ENCODE assay signal across 10 mouse cellular contexts in genomic region chr16:43549425-43550089, GRCm38 (mm10).
DNase-seq lines count a peak whose midpoint lies in the region; ATAC-seq and TF ChIP-seq lines count a peak whose summit lies in the region.
"Had no signal": no experiment of that assay in that cellular context is flagged by ENCODE, and none has a peak within 500 bp of the region (broad histone marks: within the 10 kb centered on the region; RNA-seq: fewer than 3 reads in every experiment).

No protein-coding gene starts in this region.

- no peaks in the 10 kb centered on the region for H3K9me3 ChIP-seq in liver, postnatal 0 days (ENCODE audit: low read length)
- H3K9me3 ChIP-seq in liver, embryonic 12.5 days (replicated peaks), result no peaks in the 10 kb centered on the region
- H3K9me3 ChIP-seq in forebrain, embryonic 14.5 days (replicated peaks; ENCODE audit: control insufficient read depth, low read length), result no peaks in the 10 kb centered on the region
- H3K9me3 ChIP-seq in hindbrain, embryonic 16.5 days (ENCODE audit: control insufficient read depth, low read length), result no peaks in the 10 kb centered on the region
- no peaks in the 10 kb centered on the region for H3K9me3 ChIP-seq in neural tube, embryonic 15.5 days (replicated peaks)
- H3K9me3 ChIP-seq: limb, embryonic 13.5 days had no signal

- peak overlapping the region; percentile 77 for H3K27ac ChIP-seq in liver, postnatal 0 days (ENCODE audit: low read depth)
- H3K27ac ChIP-seq in liver, embryonic 12.5 days, result no peak overlapping the region
- H3K27ac ChIP-seq in forebrain, embryonic 14.5 days (ENCODE audit: low read depth, low read length), result no peak overlapping the region
- H3K27ac ChIP-seq in hindbrain, embryonic 16.5 days (ENCODE audit: low read depth, low read length), result peak overlapping the region; percentile 51; the same call in 1 of the 2 replicates
- no peak overlapping the region; the same call in 1 of the 2 replicates for H3K27ac ChIP-seq in neural tube, embryonic 15.5 days (replicated peaks)
- H3K27ac ChIP-seq: limb, embryonic 13.5 days had no signal

- H3K4me1 ChIP-seq in liver, postnatal 0 days (ENCODE audit: insufficient read depth), result peaks cover 28% of the 10 kb centered on the region
- H3K4me1 ChIP-seq in liver, embryonic 12.5 days, result peaks cover 5% of the 10 kb centered on the region; the same call in 1 of the 2 replicates
- H3K4me1 ChIP-seq in forebrain, embryonic 14.5 days (ENCODE audit: control insufficient read depth, insufficient read depth, low read length), result peaks cover 40% of the 10 kb centered on the region
- H3K4me1 ChIP-seq in hindbrain, embryonic 16.5 days (ENCODE audit: control insufficient read depth, insufficient read depth, low read depth, low read length), result peaks cover 14% of the 10 kb centered on the region
- H3K4me1 ChIP-seq in neural tube, embryonic 15.5 days, result peaks cover 35% of the 10 kb centered on the region

- peak overlapping the region; percentile 14; the same call in 1 of the 2 replicates for H3K4me2 ChIP-seq in liver, postnatal 0 days (ENCODE audit: low read depth, low read length)
- H3K4me2 ChIP-seq in liver, embryonic 12.5 days, result no peak overlapping the region
- no peak overlapping the region for H3K4me2 ChIP-seq in forebrain, embryonic 14.5 days (ENCODE audit: low read length)
- H3K4me2 ChIP-seq in hindbrain, embryonic 16.5 days (ENCODE audit: low read length), result no peak overlapping the region
- no peak overlapping the region for H3K4me2 ChIP-seq in neural tube, embryonic 15.5 days
- H3K4me2 ChIP-seq: limb, embryonic 13.5 days had no signal

- no peak for TF ChIP-seq EP300 in liver, postnatal 0 days (IDR thresholded peaks at IDR 0.05; ENCODE audit: low read depth)

- peak; percentile 33 for ATAC-seq in liver, postnatal 0 days
- no peak for ATAC-seq in liver, embryonic 12.5 days
- 0 out of 2 replicates have a peak, but pooled peaks have one; percentile 38 for ATAC-seq in forebrain, embryonic 14.5 days
- ATAC-seq in hindbrain, embryonic 16.5 days, result peak; percentile 63; the same call in 1 of the 2 replicates
- ATAC-seq in neural tube, embryonic 15.5 days (ENCODE audit: low FRiP score), result peak; percentile 57; the same call in 1 of the 2 replicates
- no peak for ATAC-seq in megakaryocyte-erythroid progenitor cell, adult 5-6 weeks (replicated peaks; ENCODE audit: low FRiP score, low TSS enrichment, poor library complexity, severe bottlenecking)

- no peaks in the 10 kb centered on the region for H3K36me3 ChIP-seq in liver, postnatal 0 days (replicated peaks; ENCODE audit: insufficient read depth, low read length)
- H3K36me3 ChIP-seq in liver, embryonic 12.5 days, result no peaks in the 10 kb centered on the region
- no peaks in the 10 kb centered on the region for H3K36me3 ChIP-seq in forebrain, embryonic 14.5 days (ENCODE audit: control insufficient read depth, insufficient read depth, low read length)
- H3K36me3 ChIP-seq in hindbrain, embryonic 16.5 days (ENCODE audit: control insufficient read depth, insufficient read depth, low read length), result no peaks in the 10 kb centered on the region
- H3K36me3 ChIP-seq in neural tube, embryonic 15.5 days, result no peaks in the 10 kb centered on the region
- H3K36me3 ChIP-seq: limb, embryonic 13.5 days had no signal

- 49% methylated on average over 9 of the region's 9 CpGs for WGBS in liver, postnatal 0 days (ENCODE audit: insufficient replicate concordance)
- WGBS in liver, embryonic 12.5 days (ENCODE audit: insufficient replicate concordance), result 53% methylated on average over 9 of the region's 9 CpGs
- 38% methylated on average over 9 of the region's 9 CpGs for WGBS in forebrain, embryonic 14.5 days
- 40% methylated on average over 9 of the region's 9 CpGs for WGBS in hindbrain, embryonic 16.5 days
- WGBS in neural tube, embryonic 15.5 days, result 47% methylated on average over 9 of the region's 9 CpGs

- H3K27me3 ChIP-seq in liver, postnatal 0 days (ENCODE audit: insufficient read depth, low read length), result no peaks in the 10 kb centered on the region
- no peaks in the 10 kb centered on the region for H3K27me3 ChIP-seq in liver, embryonic 12.5 days (replicated peaks)
- H3K27me3 ChIP-seq in forebrain, embryonic 14.5 days (replicated peaks; ENCODE audit: control insufficient read depth, insufficient read depth, low read length), result no peaks in the 10 kb centered on the region
- H3K27me3 ChIP-seq in hindbrain, embryonic 16.5 days (replicated peaks; ENCODE audit: control insufficient read depth, insufficient read depth, low read length), result no peaks in the 10 kb centered on the region
- H3K27me3 ChIP-seq in neural tube, embryonic 15.5 days (replicated peaks), result no peaks in the 10 kb centered on the region
- H3K27me3 ChIP-seq: limb, embryonic 13.5 days had no signal

- no peak overlapping the region for H3K4me3 ChIP-seq in liver, postnatal 0 days (ENCODE audit: low read depth, low read length)
- no peak overlapping the region for H3K4me3 ChIP-seq in liver, embryonic 12.5 days
- H3K4me3 ChIP-seq in forebrain, embryonic 14.5 days (ENCODE audit: low read depth, low read length), result no peak overlapping the region
- H3K4me3 ChIP-seq in hindbrain, embryonic 16.5 days (ENCODE audit: low read length), result no peak overlapping the region
- H3K4me3 ChIP-seq in neural tube, embryonic 15.5 days (replicated peaks), result no peak overlapping the region
- H3K4me3 ChIP-seq: limb, embryonic 13.5 days; myocyte had no signal

- DNase-seq in liver, postnatal 0 days, result no peak
- no peak for DNase-seq in forebrain, embryonic 14.5 days (ENCODE audit: low spot score)
- no peak for DNase-seq in right cerebral cortex, postnatal 10 days (ENCODE audit: low spot score in 2 of 2)
- DNase-seq: cerebellum, postnatal 14 days had no signal

- TF ChIP-seq CTCF in liver, postnatal 0 days (IDR thresholded peaks at IDR 0.05; ENCODE audit: low read depth), result no peak

- H3K9ac ChIP-seq in liver, postnatal 0 days (replicated peaks), result no peak overlapping the region; the same call in 1 of the 2 replicates
- no peak overlapping the region for H3K9ac ChIP-seq in liver, embryonic 12.5 days
- H3K9ac ChIP-seq in forebrain, embryonic 14.5 days (ENCODE audit: low read length), result no peak overlapping the region
- H3K9ac ChIP-seq in hindbrain, embryonic 16.5 days (ENCODE audit: low read depth, low read length), result no peak overlapping the region; the same call in 1 of the 2 replicates
- no peak overlapping the region for H3K9ac ChIP-seq in neural tube, embryonic 15.5 days (replicated peaks)
- H3K9ac ChIP-seq: limb, embryonic 13.5 days had no signal

Comparison
In these comparisons a context has a peak if more than half of its experiments do, and no peak if none do; other contexts are left out.
1. ATAC-seq: peak in liver, postnatal 0 days (single experiment), forebrain, embryonic 14.5 days (single experiment), hindbrain, embryonic 16.5 days (single experiment) and neural tube, embryonic 15.5 days (single experiment); none in liver, embryonic 12.5 days (single experiment) and megakaryocyte-erythroid progenitor cell, adult 5-6 weeks (single experiment).
2. H3K27ac ChIP-seq: peak in liver, postnatal 0 days (single experiment) and hindbrain, embryonic 16.5 days (single experiment); none in liver, embryonic 12.5 days (single experiment), forebrain, embryonic 14.5 days (single experiment) and neural tube, embryonic 15.5 days (single experiment).